Mouse (Mus musculus) heart, postnatal 0 days (tissue): ENCODE data around the gene Lgals8.

ENCODE experiments used
- CTCF ChIP-seq: IDR thresholded peaks from 2 replicates; pipeline ENCODE4 v1.5.1; 2016; ENCODE audit warnings: antibody characterized with exemption, control low read depth, low read depth
- EP300 ChIP-seq: IDR thresholded peaks from 2 replicates; pipeline ENCODE4 v1.6.1; 2016; ENCODE audit warnings: antibody characterized with exemption, low read depth

DNA sequence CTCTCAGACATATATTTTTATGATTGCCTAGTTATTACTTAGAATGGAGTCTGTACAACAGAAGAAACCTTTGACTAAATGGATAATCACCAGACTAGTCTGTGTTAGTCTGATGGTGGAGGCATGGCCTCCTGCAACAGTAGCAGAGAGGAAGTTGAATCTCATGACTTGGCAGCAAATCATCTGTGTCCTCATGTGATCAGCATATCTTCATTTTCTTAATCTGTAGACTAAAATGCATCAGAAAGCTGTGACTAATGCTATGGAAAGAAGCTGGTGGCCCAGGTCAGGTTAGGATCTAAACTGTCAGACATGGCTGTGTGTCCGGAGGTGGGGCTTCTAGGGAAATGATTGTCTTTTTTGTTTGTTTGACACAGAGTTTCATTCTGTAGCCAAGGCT lies 3.7 kb upstream of the Lgals8 start:
- no peak for TF ChIP-seq CTCF
- no peak for TF ChIP-seq EP300
